Mouse (Mus musculus): Measurements from ENCODE around the gene Tbx22. TPM values are rescaled to one million over a fixed set of nuclear protein-coding genes. Genes with fewer than 3 reads are reported as not detected.

Gene Tbx22
- 0.12 and 0.76 TPM in 2 replicates for polyA plus RNA-seq (2012; rRNA removed)

GRCm38 (mm10) chrX:107667664-107668063 lies at the start of gene Tbx22:
Gene Tbx22, plus strand, starts transcription at chrX:107667964.

Other genes with a start within 250 kb of the Tbx22 start
- gene Tent5d, start 124.6 kb downstream of the Tbx22 start, polyA plus RNA-seq (2012; rRNA removed): 0.02 TPM in 1 of 2 replicates, not detected in the other
- 12.0 and 12.1 TPM in 2 replicates for gene 2610002M06Rik, start 148.4 kb downstream of the Tbx22 start, polyA plus RNA-seq (2012; rRNA removed)